Mouse (Mus musculus) layer of hippocampus, adult 2 months (tissue): ENCODE measurements around the gene Sumf1. TPM values are rescaled to one million over a fixed set of nuclear protein-coding genes. Genes with fewer than 3 reads are reported as not detected.

Experiments used
- DNase-seq, 2 experiments: peaks; one replicate each; pipeline ENCODE4 v3.0.0; 2022; ENCODE audit warnings: low spot score in 2 of 2
- H3K27ac ChIP-seq: fragments of 200-600 bp; 2 replicates; pipeline ENCODE4 v1.8.1; 2022
- H3K4me3 ChIP-seq: fragments of 200-600 bp; 2 replicates; pipeline ENCODE4 v1.8.1; 2022; ENCODE audit warnings: mild to moderate bottlenecking
- CTCF ChIP-seq: fragments of 200-600 bp; conservative IDR thresholded peaks from 2 replicates; pipeline ENCODE4 v1.8.1; 2022; ENCODE audit warnings: antibody characterized with exemption, mild to moderate bottlenecking, moderate library complexity
- total RNA-seq, 2 experiments: library from RNA; stranded (reverse); gene quantifications; 2 replicates each; pipeline ENCODE4 v1.2.3; 2021

Sumf1 gene
- total RNA-seq, 2 experiments from 2014 or later = 20.6 to 21.9 TPM

DNA sequence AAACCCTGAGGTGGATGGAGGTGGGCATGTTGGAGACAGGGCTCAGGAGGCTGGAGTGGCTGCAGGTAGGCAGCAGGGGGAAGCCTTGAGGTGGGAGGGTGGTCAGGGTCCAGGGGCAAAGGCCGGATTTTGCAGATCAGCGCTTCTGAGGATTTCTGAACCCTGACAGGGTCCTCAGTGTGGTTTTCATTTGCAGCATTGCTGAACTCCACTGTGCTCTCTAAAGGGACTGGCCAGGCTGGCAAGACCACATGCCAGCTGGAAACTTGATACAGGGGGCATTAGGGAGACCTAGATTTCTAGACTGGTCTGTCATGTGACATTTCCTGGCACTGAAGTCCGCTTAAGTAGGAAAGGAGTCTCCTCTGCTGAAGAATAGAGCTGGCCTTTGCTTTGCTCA lies 32.6 kb upstream of the Sumf1 start:
- no peak for DNase-seq
- H3K27ac ChIP-seq = no peak overlapping the region
- H3K4me3 ChIP-seq = no peak overlapping the region
- no peak for TF ChIP-seq CTCF

DNA sequence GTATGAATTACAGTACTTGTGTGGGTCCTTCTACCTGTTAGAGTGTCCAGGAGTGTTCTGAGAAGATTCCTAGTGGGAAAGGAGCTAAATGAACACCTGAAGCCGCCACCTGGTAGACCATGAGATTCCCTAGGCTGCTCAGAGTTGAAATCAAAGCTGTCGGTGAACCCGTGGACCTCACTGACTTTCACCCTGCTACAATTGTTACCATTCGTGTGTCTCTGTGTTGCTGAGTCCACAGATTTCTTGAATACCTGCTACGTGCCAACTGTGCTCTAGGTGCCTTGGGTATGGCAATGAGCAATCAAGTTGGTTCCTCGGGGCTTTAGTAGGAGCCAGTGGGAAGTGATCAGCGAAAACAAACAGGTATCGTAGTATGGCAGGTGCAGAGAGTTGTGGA lies 31.4 kb upstream of the Sumf1 start:
- Histone ChIP-seq H3K4me3 (no peak overlapping the region), H3K27ac (no peak overlapping the region)
- DNase-seq = no peak
- no peak for TF ChIP-seq CTCF

DNA sequence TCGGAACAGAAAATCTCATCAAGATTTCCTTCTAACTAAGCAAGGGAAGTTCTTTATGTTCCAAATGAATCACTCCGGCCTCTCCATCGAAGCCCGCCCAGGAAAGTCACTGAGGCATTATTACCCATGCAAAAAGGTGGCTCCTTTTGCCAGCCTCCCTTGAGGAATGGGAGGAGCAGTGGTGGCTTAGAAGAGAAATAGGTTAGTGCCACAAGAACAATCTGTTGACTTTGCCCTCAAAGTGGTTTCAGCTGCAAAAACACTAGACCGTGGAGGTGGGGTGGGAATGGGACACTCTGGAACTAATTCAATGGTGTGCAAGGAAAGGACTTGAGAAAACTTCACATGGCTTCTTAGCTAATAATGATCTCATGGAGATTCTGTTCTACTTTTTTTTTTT lies 30.7 kb upstream of the Sumf1 start:
- Histone ChIP-seq H3K4me3 (no peak overlapping the region; the same call in 1 of the 2 replicates), H3K27ac (no peak overlapping the region)
- DNase-seq = no peak
- TF ChIP-seq CTCF = no peak

DNA sequence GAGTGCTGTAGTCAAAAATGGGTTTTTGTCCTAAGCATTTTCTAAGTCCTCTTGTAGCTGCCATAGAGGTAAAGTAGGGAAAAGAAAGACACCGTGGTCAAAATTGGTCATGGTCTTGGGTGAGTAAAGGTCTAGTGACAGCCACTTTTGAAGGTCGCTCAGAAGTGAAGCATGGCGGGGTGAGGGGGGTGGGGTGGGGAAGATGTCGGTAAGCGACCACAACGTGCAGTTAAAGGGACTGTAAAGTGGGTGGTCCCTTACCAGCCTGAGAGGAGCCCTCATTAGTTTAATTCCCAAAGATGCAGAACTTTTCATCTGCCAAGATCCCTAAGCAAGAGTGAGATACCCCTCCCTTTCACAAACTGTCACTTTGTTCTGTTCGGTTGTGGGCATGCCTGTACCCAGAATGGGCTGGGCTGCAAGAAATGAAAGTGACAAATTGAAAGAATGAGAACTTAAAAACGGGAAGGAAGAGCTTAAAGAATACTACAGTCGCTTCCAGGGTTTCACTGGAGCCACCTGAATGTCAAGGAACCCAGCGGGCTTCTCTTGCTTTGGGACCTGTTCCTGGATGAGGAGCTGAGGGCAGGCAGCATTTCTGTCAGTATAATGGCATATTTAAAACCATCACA lies 29.0 kb upstream of the Sumf1 start:
- peak overlapping the region; percentile 60 for H3K27ac ChIP-seq
- peak overlapping the region; percentile 90 for H3K4me3 ChIP-seq
- no peak for TF ChIP-seq CTCF
- no peak for DNase-seq

DNA sequence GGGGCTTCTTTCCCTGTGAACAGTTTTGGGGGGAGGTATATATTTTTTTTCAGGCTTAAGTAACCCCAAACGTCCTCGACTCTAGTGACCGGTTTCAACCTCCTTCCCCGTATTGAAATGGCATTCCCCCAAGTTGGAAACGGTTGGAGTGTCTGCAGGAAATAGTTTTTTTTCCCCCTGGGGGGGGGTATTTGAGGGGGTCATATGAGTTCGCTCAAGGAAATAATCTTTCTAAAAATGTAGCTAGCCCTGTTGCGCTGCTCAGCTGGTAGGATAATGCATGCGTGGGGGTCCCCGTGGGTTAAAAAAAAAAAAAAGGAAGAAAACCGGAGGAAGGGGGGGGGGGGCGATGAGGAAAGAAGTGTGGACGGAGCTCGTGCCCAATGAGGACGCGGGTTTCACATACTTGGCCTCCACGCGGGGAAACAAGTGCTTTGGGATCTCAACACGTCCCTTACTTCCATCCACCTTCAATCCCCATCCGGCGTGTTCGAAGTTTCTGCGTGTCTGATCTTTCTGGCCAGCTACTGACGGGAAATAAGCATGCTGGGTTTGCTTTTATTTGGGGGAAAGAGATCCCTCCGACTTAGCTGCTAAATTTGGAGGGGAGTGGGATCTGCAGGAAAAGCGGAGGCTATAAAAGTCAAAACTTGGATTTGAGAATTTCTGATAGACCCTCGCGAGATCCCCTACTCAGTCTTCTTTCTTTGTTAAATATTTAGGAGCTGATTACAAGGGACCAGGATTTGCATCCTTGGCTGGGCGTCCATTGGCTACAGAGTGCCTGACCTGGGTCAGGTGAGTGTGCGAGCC lies 28.3 kb upstream of the Sumf1 start:
- Histone ChIP-seq H3K4me3 (peak overlapping the region; percentile 90), H3K27ac (peak overlapping the region; percentile 71)
- no peak for TF ChIP-seq CTCF
- no peak for DNase-seq

DNA sequence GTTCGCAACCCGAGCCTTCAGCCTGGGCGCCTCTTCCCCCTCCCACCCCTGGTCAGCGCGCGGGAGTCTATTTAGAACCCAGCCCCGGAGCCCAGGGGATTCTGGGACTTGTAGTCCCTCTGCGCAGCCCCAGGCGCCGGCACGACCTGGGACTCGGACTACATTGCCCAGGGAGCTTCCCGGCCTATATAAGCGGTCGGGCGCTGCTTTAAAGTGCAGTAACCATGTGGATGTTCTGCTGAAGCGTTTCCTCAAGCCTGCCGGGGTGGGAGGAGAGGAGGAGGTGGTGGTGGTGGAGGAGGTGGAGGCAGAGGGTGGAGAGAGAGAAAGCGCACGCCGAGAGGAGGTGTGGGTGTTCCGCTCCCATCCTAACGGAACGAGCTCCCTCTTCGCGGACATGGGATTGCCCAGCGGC lies 27.5 kb upstream of the Sumf1 start, which contains the start of gene Itpr1:
Gene Itpr1, plus strand, starts transcription at position 216 of the 415 bp plus-strand sequence.
- DNase-seq = peak; percentile 96 to 97
- H3K27ac ChIP-seq = peak within 1 kb of the TSS; percentile 71
- no peak for TF ChIP-seq CTCF
- peak within 1 kb of the TSS; percentile 90 for H3K4me3 ChIP-seq

DNA sequence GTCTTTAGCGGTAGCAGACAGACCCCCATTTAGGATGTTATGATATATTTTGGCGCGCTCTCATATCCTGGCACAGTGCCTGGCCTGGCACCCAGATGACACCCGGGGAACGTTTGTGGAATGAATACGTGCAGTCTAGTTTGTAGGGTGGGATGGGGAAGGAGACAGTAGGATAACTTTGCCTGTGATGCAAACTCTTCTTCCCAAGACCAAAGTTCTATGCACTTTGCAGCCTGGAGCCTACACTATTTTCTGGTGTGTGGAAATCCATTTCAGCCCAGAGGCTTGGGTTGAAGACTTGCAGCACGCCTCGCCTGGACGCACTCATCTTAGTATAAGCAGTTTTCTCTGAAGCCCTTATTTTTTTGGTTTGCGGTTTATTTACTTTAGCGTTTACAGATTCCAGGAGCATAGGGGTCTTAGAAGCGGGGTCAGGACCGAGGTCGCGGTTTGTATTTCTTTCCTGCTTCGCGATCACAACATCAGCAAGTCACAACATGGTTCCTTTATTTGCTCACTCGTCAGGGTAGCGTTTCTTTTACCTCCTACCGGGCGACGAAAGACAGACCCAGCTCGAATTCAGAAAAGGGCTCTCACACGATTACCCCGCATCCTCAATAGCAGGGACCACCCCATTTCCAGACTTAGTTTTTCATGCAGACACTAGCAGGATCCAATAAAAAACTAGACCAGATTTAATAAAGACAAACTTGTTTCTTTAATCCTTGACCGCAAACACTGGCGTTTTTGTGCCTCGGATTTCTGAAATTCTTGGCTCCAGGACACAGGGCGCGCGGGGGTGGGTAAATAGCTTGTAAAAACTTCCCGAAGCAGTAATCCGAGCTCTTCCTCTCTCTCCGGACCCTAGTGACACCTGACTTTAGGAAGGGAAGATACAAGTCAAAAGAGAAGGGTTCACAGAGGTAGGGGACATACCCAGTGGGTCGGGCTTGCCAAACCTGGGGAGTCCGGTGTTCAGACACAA lies 26.8 kb upstream of the Sumf1 start:
- peak overlapping the region; percentile 90 for H3K4me3 ChIP-seq
- no peak for DNase-seq
- TF ChIP-seq CTCF = no peak
- H3K27ac ChIP-seq = peak overlapping the region; percentile 21; the same call in 1 of the 2 replicates

DNA sequence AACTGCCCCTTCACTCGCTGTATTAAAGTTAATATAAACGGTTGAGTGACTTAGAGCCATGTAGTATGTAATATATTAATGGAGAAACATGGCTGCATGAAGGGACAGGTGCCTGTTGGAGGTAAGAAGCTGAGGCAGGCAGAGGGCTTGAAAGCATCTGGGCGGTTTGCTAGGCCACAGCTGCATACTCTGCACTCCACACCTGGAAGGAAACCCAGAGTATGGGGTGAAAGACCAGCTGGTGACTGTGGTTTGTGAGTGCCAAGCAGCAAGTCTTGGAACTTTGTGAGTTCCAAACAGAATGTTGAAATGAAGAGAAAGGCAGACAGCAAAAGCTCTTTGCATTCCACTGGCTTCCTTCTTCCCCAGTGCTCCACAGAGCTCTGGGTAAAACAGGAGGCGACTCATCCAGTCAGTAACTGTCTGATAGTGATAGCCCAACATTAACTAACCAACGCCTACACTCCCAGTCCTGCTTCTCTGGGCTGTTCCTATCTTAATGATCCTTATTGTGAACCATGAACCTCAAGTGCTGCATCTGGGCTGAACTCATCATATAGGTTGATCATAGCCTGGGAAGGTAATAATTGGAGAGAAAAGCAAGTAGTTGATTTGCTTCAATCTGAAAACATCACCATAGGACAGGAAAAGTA lies 21.7 kb upstream of the Sumf1 start:
- Histone ChIP-seq H3K27ac (no peak overlapping the region), H3K4me3 (no peak overlapping the region)
- TF ChIP-seq CTCF = no peak
- no peak for DNase-seq

DNA sequence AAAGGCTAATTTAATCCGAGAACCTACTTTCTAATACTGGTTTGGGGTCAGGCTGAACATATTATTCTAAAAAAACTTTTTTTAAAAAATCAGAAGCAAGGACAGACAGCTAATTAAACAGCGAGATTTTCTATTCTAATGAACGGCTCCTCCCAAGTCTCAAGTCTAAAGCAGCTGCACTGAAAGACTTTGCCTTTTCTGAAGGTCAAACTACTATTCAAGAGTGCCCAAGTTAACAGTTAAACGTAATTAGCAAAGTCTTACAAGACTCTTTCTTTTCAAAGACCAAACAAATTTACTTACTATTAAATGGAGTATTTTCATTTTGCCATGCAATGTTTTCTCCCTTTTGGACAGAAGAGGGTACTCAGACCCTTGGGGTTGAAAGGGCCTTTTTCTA lies 20.8 kb upstream of the Sumf1 start:
- H3K4me3 ChIP-seq = no peak overlapping the region
- no peak for TF ChIP-seq CTCF
- DNase-seq = no peak
- H3K27ac ChIP-seq = no peak overlapping the region

DNA sequence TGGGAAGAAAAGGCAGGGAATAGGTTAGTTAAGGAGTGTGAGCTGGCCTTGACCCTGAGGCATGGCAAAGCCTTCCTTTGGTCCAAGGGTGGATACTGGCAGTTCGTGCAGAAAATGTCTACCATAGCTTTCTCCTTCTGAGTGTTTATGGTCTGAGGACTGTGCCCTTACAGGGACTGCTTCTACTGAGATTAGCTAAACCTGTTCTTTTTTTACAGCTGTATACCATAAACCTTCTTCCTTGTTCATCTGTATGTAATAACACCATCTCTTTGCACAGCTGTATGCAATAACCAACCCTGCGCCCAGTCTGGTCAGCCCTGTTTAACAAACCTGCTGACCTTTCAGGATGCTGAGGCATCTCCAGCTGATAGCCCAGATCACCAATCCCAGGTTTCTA lies 18.9 kb upstream of the Sumf1 start:
- no peak for DNase-seq
- TF ChIP-seq CTCF = no peak

DNA sequence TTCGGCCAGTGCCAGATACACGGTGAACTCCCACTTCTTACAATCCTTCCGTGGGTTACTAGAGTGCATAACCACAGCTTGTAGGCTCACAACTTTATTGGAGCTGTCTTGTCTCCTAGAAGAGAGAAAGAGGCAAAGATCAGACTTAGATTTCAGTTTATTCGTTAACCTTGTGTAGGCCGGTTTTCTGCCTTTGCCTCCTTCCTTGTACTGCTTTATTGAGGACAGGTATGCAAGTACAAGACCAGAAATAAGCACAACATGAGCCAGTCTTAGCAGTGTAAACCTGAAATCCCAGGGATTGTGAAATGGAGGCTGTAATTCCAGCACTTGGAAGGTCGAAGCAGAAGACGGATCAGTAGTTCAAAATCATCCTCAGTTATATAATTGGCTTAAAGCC lies 12.9 kb upstream of the Sumf1 start:
- H3K4me3 ChIP-seq = no peak overlapping the region
- no peak for TF ChIP-seq CTCF
- DNase-seq = no peak
- no peak overlapping the region for H3K27ac ChIP-seq

More for the DNA sequence above, 18.9 kb upstream of the Sumf1 start:
- Histone ChIP-seq H3K4me3 (no peak overlapping the region), H3K27ac (no peak overlapping the region)

DNA sequence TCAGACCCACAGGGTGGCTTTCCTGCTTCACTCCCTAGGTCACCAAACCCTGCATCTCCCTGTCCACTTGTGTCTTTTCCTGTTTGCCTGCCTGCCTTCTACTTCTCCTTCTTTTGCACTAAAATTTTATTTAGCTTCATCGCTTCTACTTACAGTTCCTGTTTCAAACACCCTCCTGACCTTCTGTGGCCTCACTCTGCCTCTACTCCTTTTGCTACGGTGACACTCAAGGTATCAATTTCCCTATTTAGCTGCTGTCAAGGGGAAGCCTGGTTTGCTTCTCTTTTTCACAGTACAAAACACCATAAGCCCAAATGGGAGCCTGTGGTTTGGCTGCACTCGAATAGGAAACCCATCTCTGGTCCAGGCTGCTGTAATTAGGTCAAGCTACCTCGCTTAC lies 11.7 kb upstream of the Sumf1 start:
- TF ChIP-seq CTCF = no peak
- no peak for DNase-seq
- no peak overlapping the region for H3K4me3 ChIP-seq
- no peak overlapping the region for H3K27ac ChIP-seq
